Mouse (Mus musculus) bone marrow macrophage, adult 2 months (primary cell): Measurements from ENCODE around the gene Gm45713.

Experiments
- CTCF ChIP-seq: IDR thresholded peaks from 2 replicates; pipeline ENCODE4 v1.5.1; 2012; ENCODE audit warnings: low read depth, mild to moderate bottlenecking, low read length, moderate library complexity
- POLR2A ChIP-seq: IDR thresholded peaks from 2 replicates; pipeline ENCODE4 v1.6.1; 2012; ENCODE audit warnings: mild to moderate bottlenecking, low read depth, low read length, borderline replicate concordance

- TF ChIP-seq CTCF (no peak), POLR2A (no peak)
Observed at GRCm38 (mm10) chr7:45137171-45138006, 1.4 kb upstream of the Gm45713 start.
